8 mouse cellular contexts compared by ENCODE assay signal in the genomic region with DNA sequence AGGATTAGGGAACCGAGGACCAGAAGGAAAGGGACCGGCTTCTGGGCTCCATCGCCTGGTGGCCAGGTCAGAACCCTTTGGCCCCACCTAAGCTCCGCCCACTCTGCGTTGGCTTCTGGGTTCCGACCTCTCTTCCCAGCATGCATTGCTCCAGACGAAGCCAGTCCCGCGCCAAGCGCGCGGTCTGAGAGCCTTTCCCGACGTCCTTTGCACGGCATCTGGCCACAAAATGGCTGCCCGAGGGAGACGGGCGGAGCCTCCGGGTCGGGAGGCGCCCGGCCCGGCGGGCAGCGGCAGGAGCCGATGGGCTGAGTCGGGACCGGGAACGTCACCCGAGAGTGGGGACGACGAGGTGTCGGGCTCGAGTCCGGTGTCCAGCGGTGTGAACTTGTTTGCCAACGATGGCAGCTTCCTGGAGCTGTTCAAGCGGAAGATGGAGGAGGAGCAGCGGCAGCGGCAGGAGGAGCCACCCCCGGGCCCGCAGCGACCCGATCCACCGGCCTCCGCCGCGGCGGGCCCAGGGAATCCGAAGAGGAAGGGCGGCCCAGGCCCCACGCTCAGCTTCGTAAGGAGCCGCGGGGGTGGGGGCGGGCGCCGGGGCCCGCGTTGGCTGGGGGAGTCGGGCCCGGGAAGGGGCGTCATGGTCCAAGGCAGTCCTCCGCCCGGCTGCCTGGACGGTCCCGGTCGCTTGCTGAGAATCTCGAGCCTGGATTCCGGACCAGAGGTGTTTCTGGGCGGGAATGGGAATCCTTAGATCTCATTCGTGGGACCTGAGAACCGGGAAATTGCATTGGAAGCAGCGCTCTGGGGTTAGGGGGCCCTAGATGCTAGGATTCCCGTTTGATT. TPM values are rescaled to one million over a fixed set of nuclear protein-coding genes. Genes with fewer than 3 reads are reported as not detected.
DNase-seq lines count a peak whose midpoint lies in the region; ATAC-seq lines count a peak whose summit lies in the region.

A gene (plus strand): TSS at position 154 of the 846 bp plus-strand sequence.

- peak within 1 kb of the TSS; percentile 99 for H3K9ac ChIP-seq in hindbrain, embryonic 12.5 days

- WGBS in hindbrain, embryonic 12.5 days: under 1% methylated on average over 73 of the region's 75 CpGs

- peaks cover 47% of the 10 kb centered on the region for H3K36me3 ChIP-seq in hindbrain, embryonic 12.5 days

- peak within 1 kb of the TSS; percentile 99 for H3K4me3 ChIP-seq in hindbrain, embryonic 12.5 days

- peak; percentile 95 for DNase-seq in Muller cell, postnatal 12 days (ENCODE audit: inconsistent ontology term)
- DNase-seq in cerebellum, adult 9-11 months: peak; percentile 98
- peak; percentile 90 to 93 for DNase-seq in frontal cortex, postnatal 10 days (ENCODE audit: low spot score in 2 of 2)
- DNase-seq in layer of hippocampus, postnatal 14 days (ENCODE audit: low spot score in 2 of 2): peak; percentile 93 to 97
- peak; percentile 98 for DNase-seq in lung, postnatal 14 days
- peak; percentile 94 for DNase-seq in retina, adult 2 months (ENCODE audit: low read depth, low spot score)
- DNase-seq in thymus, postnatal 36 days: peak; percentile 93 to 94

- peak; percentile 77 for ATAC-seq in hindbrain, embryonic 12.5 days (ENCODE audit: low FRiP score)

- no peaks in the 10 kb centered on the region for H3K9me3 ChIP-seq in hindbrain, embryonic 12.5 days (replicated peaks)

- H3K4me1 ChIP-seq in hindbrain, embryonic 12.5 days: peaks cover 40% of the 10 kb centered on the region

- no peaks in the 10 kb centered on the region for H3K27me3 ChIP-seq in hindbrain, embryonic 12.5 days

- peak within 1 kb of the TSS; percentile 89 for H3K27ac ChIP-seq in hindbrain, embryonic 12.5 days

- H3K4me2 ChIP-seq in hindbrain, embryonic 12.5 days (replicated peaks): peak within 1 kb of the TSS; percentile 97

RNA-seq across cellular contexts. Expression of the gene that starts here (rescaled TPM):
- 162 and 174 TPM in 2 replicates for polyA plus RNA-seq in hindbrain, embryonic 12.5 days (2016; fragmentation: Nextera tagmentation; extraction: Ambion mirVana)
- total RNA-seq in layer of hippocampus, postnatal 14 days (2021): 100 to 1,000 TPM; 136 to 150 TPM

Comparison
In these comparisons a context has a peak if more than half of its experiments do, and no peak if none do; other contexts are left out.
1. Peak in every context shown above with its lines: DNase-seq, ATAC-seq, H3K4me3 ChIP-seq and H3K27ac ChIP-seq.